Comparison of ENCODE assay signal across 11 mouse cellular contexts in the genomic region with DNA sequence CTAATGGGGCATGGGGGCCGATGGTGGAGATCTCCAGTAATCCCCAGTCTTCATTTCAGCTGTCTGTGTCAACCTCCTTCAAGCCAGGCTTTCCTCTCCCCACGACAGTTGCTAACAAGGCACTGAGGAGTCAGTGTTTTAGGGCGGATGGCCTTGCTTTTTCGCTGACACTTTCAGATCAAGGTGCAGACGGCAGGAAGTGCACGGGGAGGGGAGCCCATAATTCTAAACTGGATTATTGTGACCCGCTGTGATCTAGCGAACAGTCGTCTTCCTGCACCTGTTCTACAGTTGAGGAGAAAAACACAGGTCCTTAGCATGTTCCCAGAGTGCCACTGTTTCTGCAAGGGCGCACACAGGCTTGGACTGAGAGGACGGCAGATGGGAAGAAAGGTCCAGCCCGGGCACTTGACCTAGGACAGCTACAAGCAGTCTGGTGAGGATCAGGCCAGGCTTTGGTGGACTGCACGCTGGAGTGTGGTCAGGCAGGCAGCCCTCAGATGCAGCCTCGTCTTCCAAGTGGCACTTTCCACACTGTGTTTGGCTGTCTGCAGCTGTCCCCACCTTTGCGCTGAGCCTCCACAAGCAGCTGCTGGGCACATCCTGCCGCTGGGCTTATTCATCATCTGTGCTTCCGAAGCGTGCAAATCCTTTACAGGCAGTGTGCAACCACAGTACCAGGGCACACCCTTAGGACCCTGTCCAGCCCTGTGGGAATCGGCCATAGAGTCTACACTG.
A peak's percentile ranks its signal among the peaks of the same experiment; 100 is the strongest.
DNase-seq lines count a peak whose midpoint lies in the region; ATAC-seq lines count a peak whose summit lies in the region.
"Had no signal": no experiment of that assay in that cellular context is flagged by ENCODE, and none has a peak within 500 bp of the region (broad histone marks: within the 10 kb centered on the region; RNA-seq: fewer than 3 reads in every experiment).

No protein-coding gene starts in this region.

- H3K36me3 ChIP-seq in embryonic facial prominence, embryonic 13.5 days, result no peaks in the 10 kb centered on the region
- H3K36me3 ChIP-seq: forebrain, embryonic 12.5 days had no signal

- ATAC-seq in CD4-positive, CD25-positive, alpha-beta regulatory T cell, adult 4 months, result peak; percentile 92
- ATAC-seq in embryonic facial prominence, embryonic 13.5 days (ENCODE audit: insufficient number of reproducible peaks, insufficient read depth, low FRiP score, low TSS enrichment, low read depth), result no peak
- ATAC-seq in megakaryocyte-erythroid progenitor cell, adult 5-6 weeks (replicated peaks; ENCODE audit: low FRiP score, low TSS enrichment, poor library complexity, severe bottlenecking), result no peak

- H3K9me3 ChIP-seq in embryonic facial prominence, embryonic 13.5 days, result no peaks in the 10 kb centered on the region
- H3K9me3 ChIP-seq: forebrain, embryonic 12.5 days had no signal

- H3K4me2 ChIP-seq in embryonic facial prominence, embryonic 13.5 days, result no peak overlapping the region
- H3K4me2 ChIP-seq: forebrain, embryonic 12.5 days; liver, embryonic 11.5 days had no signal

- 0 out of 2 replicates have a peak overlapping the region, but pooled peaks have one; percentile 11 for H3K9ac ChIP-seq in embryonic facial prominence, embryonic 13.5 days
- H3K9ac ChIP-seq: forebrain, embryonic 12.5 days had no signal

- peak; percentile 11 for DNase-seq in kidney, postnatal 14 days
- DNase-seq in kidney, adult 9 months, result no peak
- DNase-seq in thymus, postnatal 0 days (ENCODE audit: low spot score), result peak; percentile 92
- no peak for DNase-seq in adipocyte (ENCODE audit: low spot score)
- DNase-seq: kidney, postnatal 10 days; right cerebral cortex, postnatal 25 days had no signal

- no peak overlapping the region for H3K4me3 ChIP-seq in embryonic facial prominence, embryonic 13.5 days
- H3K4me3 ChIP-seq: forebrain, embryonic 12.5 days had no signal

- no peaks in the 10 kb centered on the region; the same call in 1 of the 2 replicates for H3K27me3 ChIP-seq in embryonic facial prominence, embryonic 13.5 days

- peaks cover 18% of the 10 kb centered on the region for H3K4me1 ChIP-seq in embryonic facial prominence, embryonic 13.5 days

- WGBS in embryonic facial prominence, embryonic 13.5 days, result 71% methylated on average over 19 of the region's 19 CpGs

- H3K27ac ChIP-seq in embryonic facial prominence, embryonic 13.5 days, result no peak overlapping the region
- H3K27ac ChIP-seq: forebrain, embryonic 12.5 days had no signal

Comparison
In these comparisons a context has a peak if more than half of its experiments do, and no peak if none do; other contexts are left out.
1. DNase-seq: peak in kidney, postnatal 14 days (single experiment) and thymus, postnatal 0 days (single experiment); none in kidney, adult 9 months (single experiment) and adipocyte (single experiment).